Mouse (Mus musculus): ENCODE data around the gene Atxn7.

Gene Atxn7

GRCm38 (mm10) chr14:14064486-14065141 is 103.4 kb downstream of the Atxn7 start:
- peak in 1 of 2 experiments; percentile 11 for DNase-seq (ENCODE audit: low spot score in 2 of 2)

- no peak for DNase-seq (ENCODE audit: low spot score in 2 of 2)
These were observed 103.9 kb downstream of the Atxn7 start for GRCm38 (mm10) chr14:14065142-14065498.

- no peak for DNase-seq (ENCODE audit: low spot score in 2 of 2)
These were observed 105.0 kb downstream of the Atxn7 start for GRCm38 (mm10) chr14:14066241-14066640.

- DNase-seq (ENCODE audit: low spot score in 2 of 2): peak; percentile 24 to 32
These were observed 106.6 kb downstream of the Atxn7 start for GRCm38 (mm10) chr14:14067648-14068472.

- no peak for DNase-seq (ENCODE audit: low spot score in 2 of 2)
These were observed 107.3 kb downstream of the Atxn7 start for GRCm38 (mm10) chr14:14068553-14068952.

GRCm38 (mm10) chr14:14070541-14071315 is 109.5 kb downstream of the Atxn7 start:
- DNase-seq (ENCODE audit: low spot score in 2 of 2): no peak

GRCm38 (mm10) chr14:14071456-14071855 is 110.2 kb downstream of the Atxn7 start:
- no peak for DNase-seq (ENCODE audit: low spot score in 2 of 2)

- DNase-seq (ENCODE audit: low spot score in 2 of 2): no peak
These were observed 119.5 kb downstream of the Atxn7 start for GRCm38 (mm10) chr14:14080604-14081194.

GRCm38 (mm10) chr14:14083811-14084210 is 122.6 kb downstream of the Atxn7 start:
- no peak for DNase-seq (ENCODE audit: low spot score in 2 of 2)

- no peak for DNase-seq (ENCODE audit: low spot score in 2 of 2)
These were observed 125.5 kb downstream of the Atxn7 start for GRCm38 (mm10) chr14:14086711-14087263.

GRCm38 (mm10) chr14:14087348-14087747 is 126.1 kb downstream of the Atxn7 start:
- no peak for DNase-seq (ENCODE audit: low spot score in 2 of 2)

GRCm38 (mm10) chr14:14088016-14088791 is 127.0 kb downstream of the Atxn7 start:
- DNase-seq (ENCODE audit: low spot score in 2 of 2): peak in 1 of 2 experiments; percentile 11

GRCm38 (mm10) chr14:14090571-14090970 is 129.3 kb downstream of the Atxn7 start:
- DNase-seq (ENCODE audit: low spot score in 2 of 2): no peak

- DNase-seq (ENCODE audit: low spot score in 2 of 2): peak; percentile 75 to 88
These were observed 137.2 kb downstream of the Atxn7 start for GRCm38 (mm10) chr14:14098330-14098980.

GRCm38 (mm10) chr14:14100773-14101280 is 139.6 kb downstream of the Atxn7 start:
- DNase-seq (ENCODE audit: low spot score in 2 of 2): no peak

GRCm38 (mm10) chr14:14101296-14101695 is 140.1 kb downstream of the Atxn7 start:
- DNase-seq (ENCODE audit: low spot score in 2 of 2): no peak

- DNase-seq (ENCODE audit: low spot score in 2 of 2): no peak
These were observed 143.1 kb downstream of the Atxn7 start for GRCm38 (mm10) chr14:14104213-14104929.

GRCm38 (mm10) chr14:14104930-14105318 is 143.7 kb downstream of the Atxn7 start:
- DNase-seq (ENCODE audit: low spot score in 2 of 2): no peak

- no peak for DNase-seq (ENCODE audit: low spot score in 2 of 2)
These were observed 149.5 kb downstream of the Atxn7 start for GRCm38 (mm10) chr14:14110710-14111109.

Measured in thymus, postnatal 10 days (tissue).